Mouse (Mus musculus) left cerebral cortex, postnatal 36 days (tissue): ENCODE measurements around the gene Prmt6. TPM values are rescaled to one million over a fixed set of nuclear protein-coding genes. Genes with fewer than 3 reads are reported as not detected.

Source experiments
- DNase-seq, 2 experiments: peaks; one replicate each; pipeline ENCODE4 v3.0.0; 2021 to 2022; ENCODE audit warnings: low spot score in 2 of 2, mixed read lengths in 1 of 2
- intact Hi-C: fragments of 180-260 bp; cut with DNase I; formaldehyde crosslinking; loops from one replicate; pipeline ENCODE4 v1.15.1; 2025
- total RNA-seq, 2 experiments: library from RNA; stranded (reverse); gene quantifications; 2 replicates each; pipeline ENCODE4 v1.2.3; 2021

The Prmt6 gene
- total RNA-seq = 10 to 100 TPM; 13.7 to 14.6 TPM

DNA sequence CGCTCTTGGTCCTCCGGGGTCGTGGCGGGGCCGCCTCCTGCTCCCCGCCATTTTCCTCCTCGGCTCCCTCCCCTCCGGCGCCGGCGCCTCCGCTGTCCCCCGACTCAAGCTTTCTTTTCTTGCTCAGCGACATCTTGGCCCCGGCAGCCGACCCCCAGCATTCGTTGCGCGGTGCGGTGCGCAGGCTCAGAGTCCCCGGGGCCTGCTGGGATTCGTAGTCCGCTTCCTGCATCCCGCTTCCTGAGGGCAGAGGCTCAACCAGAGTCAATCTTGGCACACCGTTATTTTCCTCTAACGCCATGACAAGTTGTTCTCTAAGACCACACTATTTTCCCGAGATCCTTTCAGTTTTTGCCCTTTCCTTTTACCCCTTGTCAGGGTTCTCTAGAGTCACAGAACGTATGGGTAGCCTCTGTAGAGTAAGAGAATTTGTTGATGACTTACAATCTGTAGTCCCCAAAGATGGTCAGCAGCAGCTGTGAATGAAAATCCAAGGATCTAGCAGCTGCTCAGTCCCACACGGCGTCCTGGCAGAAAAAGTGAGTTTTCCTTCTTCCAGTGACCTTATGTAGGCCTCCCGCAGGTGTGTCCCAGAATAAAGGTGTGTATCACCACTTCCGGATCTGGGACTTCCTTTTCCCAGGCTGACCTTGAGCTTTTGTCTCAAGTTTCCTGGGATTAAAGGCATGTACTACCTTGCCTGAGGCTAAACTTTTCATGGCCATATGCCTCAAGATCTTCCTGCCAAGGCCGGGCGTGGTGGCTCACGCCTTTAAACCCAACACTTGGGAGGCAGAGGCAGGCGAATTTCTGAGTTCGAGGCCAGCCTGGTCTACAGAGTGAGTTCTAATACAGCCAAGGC is at the start of gene Prmt6:
Prmt6 (minus strand) TSS at position 160 of the 862 bp plus-strand sequence.
- DNase-seq = peak; percentile 93
- intact Hi-C loops = loop anchor here (2.0 to 5.0 kb wide), 2 partner anchors 108 to 826 kb away; no protein-coding TSS in a partner anchor

DNA sequence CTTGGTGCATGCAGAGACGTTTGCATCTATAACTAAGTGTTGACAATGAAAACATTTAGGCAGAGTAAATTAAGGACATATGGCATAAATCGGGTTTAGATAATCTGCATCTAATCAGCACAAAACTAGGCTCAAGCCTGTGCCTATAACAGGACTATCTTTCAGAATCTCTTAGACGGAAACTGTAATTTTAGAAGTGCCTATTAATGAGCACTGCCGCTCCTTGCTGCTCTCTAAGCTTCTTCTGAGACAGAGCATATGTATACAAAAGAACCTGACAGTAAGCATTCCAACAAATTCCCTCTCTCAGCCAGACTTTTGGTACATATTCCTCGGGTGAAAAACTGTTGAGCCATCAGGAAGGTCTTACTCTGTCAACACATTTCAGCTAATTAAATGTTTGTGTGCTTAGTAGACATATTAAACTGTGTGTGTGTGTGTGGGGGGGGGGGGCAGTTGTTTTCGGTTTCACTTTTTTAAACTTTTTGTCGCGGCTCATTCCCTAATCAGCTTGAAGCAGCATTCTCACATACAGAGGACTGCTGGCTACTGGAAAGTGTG is 39.8 kb upstream of the Prmt6 start:
- no peak for DNase-seq
- intact Hi-C loops = no loop called here

DNA sequence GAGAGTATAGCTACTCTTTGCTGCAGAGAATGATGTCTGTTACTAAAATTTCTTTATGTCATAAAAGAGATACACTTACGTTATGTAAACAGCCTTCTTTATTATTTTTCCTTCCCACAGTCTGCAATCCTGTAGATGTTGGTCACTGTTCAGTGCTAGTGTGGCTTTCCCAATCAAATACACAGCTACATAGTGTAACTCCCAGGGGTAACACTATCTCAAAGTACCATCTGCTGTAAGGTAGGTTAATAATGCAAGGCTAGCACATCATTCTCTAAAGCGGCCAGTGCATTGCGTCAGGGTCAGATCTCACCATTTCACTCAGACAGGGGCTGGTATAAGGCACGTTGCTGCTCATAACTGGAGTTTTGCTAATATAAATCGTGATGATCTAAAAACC is 31.9 kb upstream of the Prmt6 start:
- DNase-seq = no peak
- intact Hi-C loops = no loop called here

DNA sequence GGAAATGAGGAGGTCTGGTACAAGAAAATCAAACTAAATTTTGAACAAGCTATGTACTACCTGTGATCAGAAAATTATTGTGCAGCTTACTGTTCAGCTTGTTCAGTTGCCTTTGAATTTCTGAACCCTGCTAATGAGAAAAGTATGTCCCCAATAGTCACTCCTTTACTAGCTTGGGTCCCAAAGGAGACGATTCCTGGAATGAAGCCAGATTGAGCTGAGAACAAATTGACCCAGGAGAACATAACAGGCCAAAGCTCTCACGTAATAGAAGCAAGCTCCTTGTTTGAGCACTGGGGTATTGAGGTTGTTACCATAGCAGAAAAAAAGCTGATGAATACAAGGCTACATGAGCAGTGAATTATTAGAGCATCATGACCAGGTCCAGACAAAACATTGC is 17.0 kb upstream of the Prmt6 start:
- intact Hi-C loops = no loop called here
- DNase-seq = no peak

DNA sequence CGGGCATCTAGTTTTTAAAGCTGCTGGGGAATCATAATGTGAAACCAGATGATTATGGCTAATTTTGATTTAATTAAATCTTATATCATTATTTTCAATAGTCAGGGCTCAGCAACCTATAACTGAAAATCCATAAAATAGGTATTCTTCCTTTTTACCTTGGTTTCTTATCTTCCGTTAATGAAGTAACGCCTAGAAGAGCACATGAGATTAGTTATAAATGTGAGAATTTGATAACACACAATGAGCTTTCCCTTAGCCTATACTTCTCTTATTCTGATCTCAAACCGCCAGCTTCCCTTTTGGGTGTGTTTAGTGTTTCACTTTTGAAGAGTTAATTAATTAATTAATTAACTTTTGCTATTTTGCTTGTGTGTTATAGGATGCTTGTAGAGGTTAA is 2.3 kb upstream of the Prmt6 start:
- DNase-seq = no peak
- intact Hi-C loops = loop anchor here (5.0 kb wide), 1 partner anchor 824 kb away; no protein-coding TSS in a partner anchor

DNA sequence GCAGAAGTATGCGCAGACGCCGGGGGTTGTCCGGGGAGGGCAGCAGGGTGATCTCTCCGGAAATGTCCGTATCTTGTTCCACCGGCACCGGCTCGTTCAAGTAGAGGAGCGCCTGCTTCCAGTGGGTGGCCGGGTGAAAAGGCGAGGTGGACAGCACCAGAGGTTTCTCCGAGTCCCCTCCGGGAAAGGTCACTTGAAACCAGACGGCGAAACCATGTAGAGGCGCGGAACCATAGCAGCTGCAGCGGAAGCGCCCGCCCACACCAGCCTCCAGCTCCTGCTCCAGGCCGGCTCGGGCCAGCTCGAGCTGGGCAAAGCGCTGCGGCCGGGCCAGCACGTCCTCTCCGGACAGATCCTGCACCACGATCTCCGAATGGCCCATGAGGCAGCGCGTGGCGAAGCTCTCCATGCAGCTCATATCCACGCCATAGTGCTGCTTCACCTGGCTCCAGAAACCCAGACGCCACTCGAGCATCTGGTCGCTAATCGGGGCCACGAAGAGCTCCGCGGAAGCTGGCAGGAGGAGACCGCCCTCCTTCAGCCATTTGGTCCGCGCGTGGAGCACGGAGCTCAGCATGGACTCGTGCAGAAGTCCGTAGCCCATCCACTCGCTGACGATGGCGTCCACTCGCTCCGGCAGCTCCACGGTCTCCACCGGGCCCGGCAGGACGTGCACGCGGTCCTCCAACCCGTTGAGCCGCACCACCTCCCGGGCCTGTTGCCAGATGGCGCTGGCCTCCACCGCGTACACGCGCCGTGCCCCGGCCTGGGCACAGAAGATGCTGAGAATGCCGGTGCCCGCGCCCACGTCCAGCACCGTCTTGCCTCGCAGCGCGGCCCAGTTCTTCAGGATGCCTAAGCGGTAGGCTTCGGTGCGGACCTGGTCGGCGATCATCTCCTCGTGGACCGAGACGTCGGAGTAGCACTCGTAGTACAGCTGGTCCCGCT is 633 bp downstream of the Prmt6 start:
- intact Hi-C loops = loop anchor here (2.0 to 10.0 kb wide), 4 partner anchors 107 to 827 kb away; no protein-coding TSS in a partner anchor
- DNase-seq = peak; percentile 83

DNA sequence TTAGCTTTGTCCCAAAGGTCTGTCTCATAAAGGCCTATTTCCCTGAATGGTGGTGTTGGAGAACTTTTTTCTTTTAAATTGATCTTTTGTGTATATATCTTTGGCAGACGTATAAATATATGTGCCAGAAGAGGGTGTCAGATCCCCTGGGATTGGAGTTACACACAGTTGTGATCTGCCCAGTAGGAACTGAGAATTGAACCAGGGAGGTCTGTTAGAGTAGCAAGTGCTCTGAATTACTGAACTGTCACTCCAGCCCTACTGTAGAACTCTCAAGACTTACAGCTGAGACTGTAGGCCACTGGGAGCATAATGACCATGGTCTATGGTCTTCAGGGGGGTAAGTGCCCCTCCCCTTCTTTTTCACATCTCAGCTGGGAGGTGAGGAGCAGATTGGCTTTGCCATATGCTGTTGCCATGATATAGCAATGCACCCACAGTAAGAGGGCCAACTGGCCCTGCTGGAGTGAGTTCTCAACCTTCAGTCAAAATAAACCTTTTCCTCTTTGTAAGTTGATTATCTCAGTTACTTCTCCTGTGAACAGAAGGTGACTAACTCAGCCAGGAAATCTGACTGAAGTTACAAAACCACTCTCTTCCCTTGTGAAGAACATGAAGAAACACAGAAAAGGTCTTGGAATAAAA is 13.9 kb downstream of the Prmt6 start:
- DNase-seq = no peak
- intact Hi-C loops = no loop called here

Other genes starting within 250 kb of the Prmt6 start
- 10 to 100 TPM; 29.2 to 38.1 TPM for gene Ntng1, start 107.0 kb downstream of the Prmt6 start, total RNA-seq